Mouse (Mus musculus) NIH3T3 (cell line): ENCODE results near the gene Nampt.
"Not testable (repeated sequence)": the region's sequence is repeated elsewhere in the genome, so short reads cannot be mapped to it uniquely, and the experiment has no call there.

Source experiments
- DNase-seq: peaks from one replicate; pipeline ENCODE4 v3.0.0-alpha.2; 2012; ENCODE audit warnings: low read depth

Nampt gene

DNA sequence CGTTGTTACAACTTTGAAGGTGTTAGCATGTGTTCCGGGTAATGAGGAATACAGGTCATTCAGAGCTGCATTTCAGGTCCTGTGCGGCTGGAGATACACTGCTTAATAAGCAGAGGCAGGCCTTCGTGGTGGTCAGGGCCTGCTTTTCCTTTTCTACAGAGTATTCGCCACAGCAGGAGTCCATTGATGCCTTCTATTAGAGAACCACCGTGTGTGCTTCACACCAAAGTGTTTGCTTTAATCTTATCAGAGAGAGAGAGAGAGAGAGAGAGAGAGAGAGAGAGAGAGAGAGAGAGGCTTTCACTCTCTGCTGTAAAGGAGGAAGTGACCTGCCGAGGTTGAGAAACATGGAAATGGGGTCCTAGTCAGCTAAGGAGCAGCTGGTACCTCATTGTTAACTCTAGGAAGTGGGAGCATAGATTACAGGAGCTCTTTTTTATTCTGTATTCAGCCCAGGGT lies 22.1 kb downstream of the Nampt start:
- DNase-seq = no peak

DNA sequence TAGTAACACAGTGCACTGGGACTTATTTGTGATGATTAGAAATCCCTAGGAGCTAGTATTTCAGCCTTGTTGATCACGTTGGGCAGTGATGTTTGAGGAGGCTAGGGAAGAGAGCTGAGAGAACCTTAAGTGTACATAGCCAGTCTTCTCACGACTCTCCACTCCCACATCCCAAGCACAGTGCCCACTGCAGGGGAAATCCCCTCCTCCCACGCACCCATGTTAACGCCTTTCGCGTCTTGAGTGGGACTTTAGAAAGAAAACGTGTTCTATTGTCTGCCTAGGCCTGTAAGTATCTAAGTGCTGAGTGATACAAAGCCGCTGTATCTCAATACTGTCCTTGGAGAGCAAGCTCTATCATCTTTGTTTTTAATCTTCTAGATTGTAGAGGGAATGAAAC lies 27.0 kb downstream of the Nampt start:
- DNase-seq = no peak

DNA sequence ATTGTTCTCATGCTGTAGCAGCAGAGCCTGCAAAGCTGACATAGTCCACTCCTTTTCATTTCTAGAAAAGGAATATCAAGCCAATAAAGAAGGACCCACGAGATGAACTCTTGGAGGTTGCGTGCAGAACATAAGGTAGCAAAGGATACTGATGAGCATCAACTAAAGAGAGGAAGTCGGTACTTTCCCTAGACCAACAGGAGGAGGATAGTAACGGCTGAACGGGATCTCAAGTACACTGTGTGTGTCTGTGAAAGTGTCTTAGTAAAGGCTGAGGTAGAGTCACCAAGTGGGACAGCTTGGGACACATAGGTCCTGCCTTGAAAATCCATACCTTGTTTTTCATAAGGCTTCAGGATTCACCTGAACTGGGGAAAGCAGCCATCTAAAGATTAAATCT lies 34.4 kb downstream of the Nampt start:
- DNase-seq = no peak

DNA sequence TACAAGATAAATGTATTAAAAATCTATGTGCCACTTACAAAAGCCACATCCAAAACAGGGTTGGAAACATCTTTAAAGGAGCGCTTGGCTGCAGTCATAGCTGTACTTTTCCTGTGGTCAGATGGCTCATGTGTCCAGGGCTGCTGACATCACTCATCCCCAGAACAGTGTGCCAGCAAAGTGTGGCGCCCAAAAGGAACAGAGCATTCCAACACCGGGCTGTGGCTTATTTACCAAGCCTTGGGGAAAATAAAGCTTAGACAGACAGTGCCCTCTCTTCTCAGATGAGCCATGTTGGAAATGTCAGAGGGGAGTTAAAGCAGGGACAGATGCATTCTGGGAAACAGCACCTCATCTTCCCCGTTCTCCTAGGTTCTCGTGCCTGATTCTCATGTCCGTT lies 35.5 kb downstream of the Nampt start:
- peak; percentile 18 for DNase-seq

DNA sequence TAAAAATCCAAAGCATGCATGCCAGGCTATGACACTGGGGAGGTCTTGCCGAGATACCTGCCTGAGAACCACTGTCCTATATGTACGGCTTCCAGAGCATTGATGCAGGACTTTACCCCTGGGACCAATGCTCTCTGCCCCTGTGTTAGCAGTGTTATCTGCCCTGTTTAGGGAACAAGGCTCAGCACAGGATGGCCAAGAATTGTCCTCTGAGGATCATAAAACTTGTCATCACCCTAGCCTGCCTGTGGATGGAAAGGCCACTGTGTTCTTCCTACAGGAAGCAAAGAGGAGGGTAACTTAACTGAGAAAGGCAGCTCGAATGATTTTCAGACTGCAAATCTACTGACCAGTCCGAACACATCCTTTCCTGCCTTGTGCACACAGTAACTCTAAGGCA lies 36.1 kb downstream of the Nampt start:
- DNase-seq = no peak

DNA sequence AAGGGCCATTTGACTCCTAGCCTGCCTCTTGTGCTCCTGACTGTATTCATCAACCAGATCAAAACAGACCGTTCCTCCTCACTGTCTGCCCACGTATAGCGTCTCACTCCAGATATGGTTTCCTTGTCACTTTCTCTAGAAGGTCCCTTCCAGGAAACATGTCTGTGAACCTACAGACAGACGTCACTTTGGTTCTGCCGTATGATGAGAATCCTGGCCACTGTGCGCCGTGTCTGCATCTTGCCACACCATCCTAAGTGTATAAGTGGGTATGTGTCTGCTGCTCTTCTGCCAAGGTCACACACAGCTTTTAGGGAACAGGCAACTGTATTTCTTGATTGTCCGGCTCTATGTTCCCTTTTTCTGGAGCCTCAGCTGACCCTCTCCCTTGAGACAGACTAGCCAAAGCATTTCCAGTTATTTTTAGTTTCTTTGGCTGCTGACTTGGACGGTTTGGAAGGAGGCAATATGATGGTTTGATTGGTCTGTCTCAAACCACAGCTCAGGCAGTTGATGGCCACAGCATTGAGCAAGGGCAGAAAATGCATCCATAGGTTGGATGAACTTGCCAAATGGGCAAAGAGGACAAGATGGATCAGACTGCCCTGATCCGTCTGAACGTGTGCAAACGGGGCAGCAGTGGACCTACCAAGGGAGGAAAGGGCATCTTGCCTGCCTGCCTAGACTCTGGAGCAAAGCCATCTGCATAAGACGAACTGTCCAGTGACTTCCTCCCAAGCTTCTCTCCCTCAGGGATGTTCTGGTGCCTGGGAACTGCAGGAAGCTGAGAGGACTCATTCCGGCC lies 37.6 kb downstream of the Nampt start:
- peak; percentile 22 for DNase-seq

DNA sequence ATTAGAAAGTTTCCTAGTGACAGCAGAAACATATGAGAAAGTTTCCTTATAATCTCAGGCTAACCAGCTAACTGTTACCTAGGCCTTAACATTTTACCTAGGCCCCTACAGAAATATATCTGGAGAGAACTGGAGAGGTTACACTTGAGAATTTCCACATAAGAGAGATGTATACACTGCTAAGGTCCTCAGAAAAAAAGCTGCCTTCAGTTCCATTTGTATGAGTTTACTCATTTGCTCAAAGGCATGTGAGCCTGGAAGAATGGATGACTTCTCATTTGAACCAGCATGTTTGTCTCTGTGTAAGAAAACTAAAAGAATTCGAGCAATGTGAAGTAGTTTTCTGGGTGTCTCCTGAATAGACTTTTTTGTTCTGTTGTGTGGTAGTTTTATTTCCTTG lies 39.1 kb downstream of the Nampt start:
- no peak for DNase-seq

DNA sequence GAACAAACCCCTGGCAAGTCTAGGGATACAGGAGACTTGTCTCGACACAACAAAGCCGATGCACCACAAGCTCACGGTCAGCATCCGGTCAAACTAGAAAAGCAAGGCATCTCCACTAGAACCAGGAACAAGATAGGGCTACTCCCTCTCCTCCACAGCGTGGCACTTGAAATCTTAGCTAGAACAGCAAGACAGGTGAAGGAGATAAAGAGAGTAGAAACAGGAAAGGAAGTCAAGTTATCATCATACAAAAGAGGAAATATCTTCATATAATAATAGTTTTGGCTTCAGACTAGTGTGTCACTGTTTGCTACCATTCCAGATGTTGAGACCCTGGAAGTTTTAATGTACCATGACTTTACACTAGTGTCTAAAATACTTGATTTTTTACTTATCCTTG lies 41.5 kb downstream of the Nampt start:
- DNase-seq = no peak

DNA sequence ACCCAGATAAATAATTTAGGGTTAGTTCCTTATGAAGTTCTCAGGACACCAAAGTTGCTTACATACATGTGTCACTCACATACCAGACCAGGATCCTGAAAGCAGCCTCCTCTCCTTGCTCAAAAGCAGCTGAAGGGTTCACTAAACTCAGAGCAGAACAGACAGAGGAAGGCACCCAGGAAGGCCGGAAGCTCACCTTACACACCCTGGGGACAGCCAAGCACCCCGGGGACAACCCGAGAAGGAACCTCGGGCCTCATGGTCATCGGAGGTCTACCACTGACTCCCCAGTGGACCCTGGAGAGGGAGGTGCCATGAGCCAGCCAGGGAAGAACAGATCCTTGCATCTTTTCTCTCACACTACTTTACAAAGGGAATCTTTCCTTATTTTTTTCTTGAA lies 51.5 kb downstream of the Nampt start:
- no peak for DNase-seq

DNA sequence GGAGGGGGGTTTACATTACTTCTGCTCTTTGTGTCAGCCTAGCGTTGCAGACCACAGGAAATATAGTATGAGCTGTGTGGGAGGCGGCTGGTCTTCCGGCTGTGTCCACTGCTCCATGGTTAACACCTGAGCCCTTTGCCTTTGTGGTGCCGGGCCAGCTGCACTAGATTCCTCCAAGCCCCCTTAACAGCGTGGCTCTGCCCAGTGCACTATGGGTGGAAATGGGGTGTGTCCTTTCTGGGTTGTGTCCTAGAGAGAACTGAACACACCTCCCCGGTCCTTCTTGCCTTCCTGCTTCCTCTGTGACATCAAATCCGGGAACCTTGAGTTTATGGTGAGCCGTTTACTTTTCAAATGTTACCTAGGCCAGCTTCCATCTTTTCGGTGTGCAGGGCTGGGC lies 58.2 kb downstream of the Nampt start:
- DNase-seq = no peak

DNA sequence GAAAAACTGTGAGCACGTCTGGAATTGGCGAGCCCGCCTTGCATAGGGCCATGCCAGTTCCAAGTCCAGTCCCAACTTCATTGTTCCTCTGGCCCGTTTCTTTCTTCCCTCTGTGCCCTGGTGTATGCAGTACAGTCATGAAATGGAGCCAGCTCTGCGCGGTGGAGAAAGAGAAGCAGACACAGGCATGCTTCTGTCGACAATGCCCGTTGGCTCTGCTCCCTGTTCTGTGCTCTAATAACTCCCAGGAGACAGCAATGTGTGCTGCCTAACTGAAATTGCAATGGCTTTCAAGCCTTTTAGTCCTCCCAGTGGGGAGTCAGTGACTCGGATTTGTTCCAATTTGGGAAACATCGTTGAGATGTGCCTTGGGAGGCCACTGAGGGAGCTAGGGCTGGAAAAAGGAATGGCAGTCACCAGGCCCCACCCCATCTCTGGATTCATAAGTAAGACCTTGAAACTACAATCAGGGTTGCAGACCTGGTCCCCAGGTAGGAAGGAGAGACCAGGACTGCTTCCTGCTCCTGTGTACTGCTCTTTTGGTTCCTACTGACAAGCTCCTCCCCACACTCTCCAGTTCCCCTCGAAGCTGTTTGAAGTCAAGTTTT lies 58.7 kb downstream of the Nampt start:
- DNase-seq = no peak

DNA sequence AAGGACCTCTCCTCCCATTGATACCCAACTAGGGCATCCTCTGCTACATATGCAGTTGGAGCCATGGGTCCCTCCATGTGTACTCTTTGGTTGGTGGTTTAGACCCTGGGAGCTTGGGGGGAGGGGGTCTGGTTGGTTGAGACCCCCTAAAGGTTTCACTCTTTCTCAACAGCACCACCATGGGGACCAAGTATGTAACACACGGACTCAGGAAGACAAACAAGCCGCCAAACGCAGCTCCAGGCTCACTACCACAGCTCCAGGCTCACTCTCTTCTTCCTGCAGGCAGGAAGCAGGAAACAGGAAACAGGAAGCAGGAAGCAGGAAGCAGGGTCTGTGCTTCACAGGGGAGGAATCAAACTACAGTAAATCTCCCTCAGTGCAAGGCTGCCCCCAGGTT lies 60.0 kb downstream of the Nampt start:
- DNase-seq = no peak

DNA sequence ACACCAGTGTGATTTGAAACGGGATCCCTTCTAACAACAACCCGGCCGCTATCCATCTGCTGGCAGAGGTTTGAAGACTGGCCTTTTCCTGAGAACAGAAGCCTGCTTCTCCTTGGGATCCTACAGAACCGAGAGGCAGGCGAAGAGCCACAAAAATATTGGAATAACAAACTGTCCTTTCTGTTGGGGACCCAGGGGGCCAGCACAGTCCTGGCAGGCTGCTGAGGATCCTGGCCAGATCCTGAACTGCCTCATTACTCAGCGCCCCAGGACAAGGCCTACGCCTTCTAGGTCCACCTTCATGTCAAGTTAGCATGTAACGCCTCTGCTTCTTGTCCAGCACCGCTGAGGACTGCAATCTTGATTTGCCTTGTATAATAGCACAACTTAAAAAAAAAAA lies 65.0 kb downstream of the Nampt start:
- no peak for DNase-seq

DNA sequence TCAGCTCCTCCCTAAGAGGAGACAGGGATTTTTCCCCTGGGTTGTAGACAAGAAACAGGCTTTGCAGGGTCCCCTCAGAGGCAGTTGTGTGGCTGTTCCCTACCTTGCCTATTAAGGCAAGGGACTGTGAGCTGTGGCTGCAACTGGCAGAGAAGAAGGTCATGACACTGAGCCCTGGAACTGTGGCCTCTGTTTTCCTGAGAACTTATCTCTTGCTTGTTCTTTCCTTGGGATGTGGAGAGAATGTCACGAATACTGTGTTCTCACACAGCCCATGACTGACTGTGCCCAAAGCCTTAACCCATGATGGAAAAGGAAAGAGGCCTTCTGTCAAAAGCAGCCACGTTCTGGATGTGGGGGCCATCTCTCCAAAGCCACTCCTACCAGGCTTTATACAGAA lies 65.7 kb downstream of the Nampt start:
- DNase-seq = no peak

DNA sequence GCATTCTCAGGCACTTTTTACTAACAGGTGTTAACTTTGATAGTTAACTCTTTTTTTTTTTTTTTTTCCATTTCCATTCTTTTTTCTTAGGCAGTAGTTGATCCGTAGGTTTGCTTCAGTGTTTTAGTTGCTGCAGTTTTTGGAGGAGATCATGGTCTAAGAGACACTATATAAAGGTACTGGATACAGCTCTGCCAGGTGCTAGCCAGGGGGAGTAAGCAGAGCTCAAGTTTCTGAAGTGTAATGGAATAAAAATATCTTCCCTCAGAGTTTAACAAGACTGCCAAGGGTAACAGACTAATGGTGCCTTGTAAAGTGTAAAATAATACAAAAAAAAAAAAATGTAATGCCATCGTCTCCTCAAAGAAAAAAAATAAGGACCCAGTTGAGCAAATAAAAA lies 67.0 kb downstream of the Nampt start:
- no peak for DNase-seq

DNA sequence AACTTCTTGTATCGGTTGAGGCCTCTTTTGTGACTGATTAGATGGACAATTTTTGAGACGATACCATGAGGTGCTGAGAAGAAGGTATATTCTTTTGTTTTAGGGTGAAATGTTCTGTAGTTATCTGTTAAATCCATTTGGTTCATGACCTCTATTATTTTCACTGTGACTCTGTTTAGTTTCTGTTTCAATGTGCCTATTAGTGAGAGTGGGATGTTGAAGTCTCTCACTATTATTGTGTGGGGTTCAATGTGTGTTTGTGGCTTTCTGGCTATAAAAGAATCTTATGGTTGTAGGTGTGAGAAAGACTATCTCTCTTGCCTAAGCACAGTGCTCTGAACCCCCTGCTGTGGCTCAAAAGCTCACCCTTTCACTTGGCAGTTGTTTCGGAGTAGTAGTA lies 68.9 kb downstream of the Nampt start:
- no peak for DNase-seq

DNA sequence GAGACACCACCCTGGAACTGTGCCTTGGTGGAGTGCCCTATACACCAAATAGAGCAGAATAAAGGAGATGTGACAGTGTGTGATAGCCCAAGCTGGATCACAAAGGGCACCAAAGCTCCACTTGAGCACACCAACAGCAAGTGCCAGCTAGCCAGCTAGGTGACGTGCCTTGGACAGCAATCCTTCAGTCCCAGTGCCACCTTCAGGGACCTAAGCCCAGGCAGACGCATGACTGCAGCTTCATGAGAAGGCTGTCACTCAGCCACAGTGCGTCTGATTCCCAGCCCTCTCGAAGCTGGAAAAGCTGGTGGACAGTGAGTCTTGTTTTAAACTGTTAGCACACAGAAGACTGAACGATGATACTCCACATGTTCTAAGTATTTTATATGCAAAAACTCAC lies 70.5 kb downstream of the Nampt start:
- no peak for DNase-seq

DNA sequence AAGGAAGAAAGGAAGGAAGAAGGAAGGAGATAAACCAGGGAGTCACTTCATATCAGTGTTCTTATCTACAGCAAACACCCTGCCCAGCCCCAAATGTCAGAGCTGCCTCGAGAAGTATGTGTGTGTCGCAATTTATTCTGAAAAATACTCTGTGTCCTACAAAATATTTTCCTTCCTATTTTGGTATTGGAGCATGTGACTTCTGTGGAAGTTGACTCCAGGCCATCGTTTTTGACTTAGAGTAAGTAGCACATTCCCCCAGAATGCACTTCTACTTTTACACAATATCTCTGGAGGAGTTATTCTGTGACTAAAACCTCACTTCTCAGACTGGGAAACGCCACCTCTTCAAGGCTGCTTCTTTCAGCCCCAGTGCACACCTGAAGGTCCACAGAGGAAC lies 71.1 kb downstream of the Nampt start:
- DNase-seq = peak; percentile 48

DNA sequence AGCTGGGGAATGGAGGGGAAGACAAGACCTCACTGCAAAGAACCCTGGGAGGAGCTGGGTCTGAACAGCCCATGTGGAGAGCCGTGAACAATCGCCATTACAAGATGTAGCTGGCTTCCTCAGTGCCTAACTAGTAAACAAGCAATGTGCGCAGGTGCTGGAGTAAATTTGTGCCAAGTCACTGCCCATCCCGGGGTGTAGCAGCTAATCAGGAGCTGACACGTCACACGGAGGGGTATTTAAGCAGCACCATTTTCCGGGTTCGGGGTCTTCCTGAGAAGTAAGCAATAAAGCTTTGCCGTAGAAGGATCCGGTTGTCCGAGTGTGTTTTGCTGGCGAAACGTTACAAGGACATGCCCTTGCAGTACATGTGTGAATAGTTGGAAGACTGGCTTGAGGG lies 71.9 kb downstream of the Nampt start:
- DNase-seq = not testable (repeated sequence)

DNA sequence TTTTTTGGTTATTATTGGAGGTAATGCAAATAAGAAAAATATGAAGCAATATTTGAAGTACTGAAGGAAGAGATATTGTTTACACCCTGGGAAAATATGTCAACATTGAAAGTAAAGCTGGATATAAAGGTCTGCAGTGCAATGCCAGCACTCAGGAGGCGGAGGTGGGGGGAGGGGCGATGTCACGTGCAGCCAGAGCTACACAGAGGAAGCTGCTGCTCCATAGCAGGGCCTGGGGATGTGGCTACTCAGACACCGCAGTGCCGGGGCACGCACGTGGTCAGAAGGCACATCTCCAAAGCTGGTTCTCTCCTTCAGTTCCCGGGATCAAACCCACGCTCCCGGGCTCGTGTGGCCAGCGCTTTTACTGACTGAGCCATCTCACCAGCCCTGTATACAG lies 73.9 kb downstream of the Nampt start:
- no peak for DNase-seq

DNA sequence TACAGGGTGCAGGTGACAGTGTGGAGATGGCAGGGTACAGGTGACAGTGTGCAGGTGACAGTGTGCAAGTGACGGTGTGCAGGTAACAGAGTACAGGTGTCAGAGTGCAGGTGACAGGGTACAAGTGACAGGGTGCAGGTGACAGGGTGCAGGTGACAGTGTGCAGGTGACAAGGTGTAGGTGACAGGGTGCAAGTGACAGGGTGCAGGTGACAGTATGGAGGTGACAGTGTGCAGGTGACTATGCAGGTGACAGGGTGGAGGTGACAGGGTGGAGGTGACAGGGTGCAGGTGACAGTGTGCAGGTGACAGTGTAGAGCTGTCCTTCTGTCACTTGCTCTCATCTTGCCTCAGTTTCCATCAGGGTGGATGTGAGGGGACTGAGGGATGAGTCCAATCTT lies 76.5 kb downstream of the Nampt start:
- no peak for DNase-seq

DNA sequence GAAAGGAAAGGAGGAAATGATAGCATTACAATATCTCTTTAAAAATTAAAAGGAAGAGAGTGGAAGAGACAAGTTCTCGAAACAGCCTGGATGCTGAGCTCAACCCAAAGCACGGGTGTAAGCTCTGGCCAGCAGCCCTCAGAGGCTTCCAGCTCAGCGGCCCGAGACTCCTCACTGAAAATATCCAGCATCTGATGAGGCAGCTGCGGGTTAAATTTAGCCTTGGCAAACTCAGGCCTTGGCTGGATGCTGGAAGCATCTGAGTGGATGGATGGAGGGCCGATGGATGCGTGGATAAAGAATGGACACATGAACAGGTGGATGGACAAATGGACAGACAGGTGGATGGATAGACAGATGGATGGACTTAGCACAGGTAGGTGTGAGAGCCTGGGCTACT lies 77.2 kb downstream of the Nampt start:
- no peak for DNase-seq

DNA sequence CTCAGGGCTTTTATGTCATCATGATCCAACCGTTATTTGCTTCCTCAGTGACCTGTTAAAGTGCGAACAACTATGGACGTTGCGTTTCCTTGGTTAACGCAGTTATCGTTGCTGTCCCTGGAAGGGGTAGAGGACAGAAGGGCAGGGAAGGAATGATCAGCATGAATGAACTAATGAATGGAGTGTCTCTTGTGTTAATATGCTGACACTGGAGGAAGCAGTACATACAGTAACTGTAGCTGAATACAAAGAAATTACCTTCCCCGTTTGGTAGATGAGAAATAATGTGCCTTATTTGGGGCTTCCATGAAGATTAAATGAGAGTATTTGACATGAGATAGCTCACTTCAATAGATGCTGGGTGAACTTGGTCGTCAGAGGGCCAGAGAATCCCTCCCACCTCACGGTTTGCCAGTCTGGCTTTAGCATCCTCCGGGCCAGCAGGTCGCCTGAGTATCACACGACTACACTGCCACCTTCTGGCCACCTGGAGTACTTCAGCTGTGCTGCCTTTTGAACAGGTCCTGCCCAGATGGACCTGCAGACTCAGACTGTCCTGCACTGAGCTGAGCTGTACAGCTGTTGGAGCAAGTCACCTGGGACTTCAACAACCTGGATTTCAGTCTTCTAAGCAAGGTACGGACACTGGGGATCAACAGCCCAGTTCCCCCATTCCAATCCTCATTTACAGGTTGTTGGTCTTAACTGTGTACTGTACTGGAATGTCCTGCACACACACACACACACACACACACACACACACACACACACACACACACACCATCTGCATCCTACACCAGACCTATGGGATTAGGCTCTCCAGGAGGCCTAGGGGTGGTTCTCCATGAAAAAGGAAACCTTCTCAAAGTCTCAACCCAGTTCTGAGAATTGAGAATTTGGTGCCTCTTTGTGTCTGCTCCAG lies 78.1 kb downstream of the Nampt start:
- DNase-seq = peak; percentile 91
